Mouse (Mus musculus) MN1 (cell line): Measurements from ENCODE around the gene Vstm5.
"Not testable (repeated sequence)": the region's sequence is repeated elsewhere in the genome, so short reads cannot be mapped to it uniquely, and the experiment has no call there.

ENCODE experiments used
- DNase-seq: peaks from one replicate; pipeline ENCODE4 v3.0.0-alpha.2; 2016; ENCODE audit warnings: low spot score

Vstm5 gene

GRCm38 (mm10) chr9:15261980-15262379 is 23.1 kb downstream of the Vstm5 start:
- DNase-seq, result no peak

DNA sequence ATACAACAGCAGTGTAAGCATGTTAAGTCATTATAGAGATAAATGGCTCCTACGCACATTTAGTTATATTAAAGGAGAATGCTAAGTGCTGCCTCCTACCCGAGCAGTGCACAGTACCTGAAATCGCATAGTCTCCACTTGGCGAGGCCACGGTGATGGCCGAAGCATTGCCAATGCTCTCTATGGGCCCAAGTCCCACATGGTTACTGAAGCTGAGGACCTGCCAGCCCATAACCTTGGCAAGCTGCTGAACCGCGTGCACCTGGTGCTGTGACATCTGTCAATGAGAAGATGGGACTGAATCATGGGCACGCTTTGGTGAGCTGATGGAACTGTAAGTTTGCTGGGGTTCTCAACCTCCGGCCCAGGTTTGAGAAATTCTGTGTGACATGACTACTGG is 24.6 kb downstream of the Vstm5 start:
- no peak for DNase-seq

- DNase-seq, result no peak
These were observed 35.1 kb downstream of the Vstm5 start for GRCm38 (mm10) chr9:15273981-15274380.

GRCm38 (mm10) chr9:15276855-15277254 is 38.0 kb downstream of the Vstm5 start:
- DNase-seq, result no peak

GRCm38 (mm10) chr9:15278343-15278742 is 39.5 kb downstream of the Vstm5 start:
- no peak for DNase-seq

DNA sequence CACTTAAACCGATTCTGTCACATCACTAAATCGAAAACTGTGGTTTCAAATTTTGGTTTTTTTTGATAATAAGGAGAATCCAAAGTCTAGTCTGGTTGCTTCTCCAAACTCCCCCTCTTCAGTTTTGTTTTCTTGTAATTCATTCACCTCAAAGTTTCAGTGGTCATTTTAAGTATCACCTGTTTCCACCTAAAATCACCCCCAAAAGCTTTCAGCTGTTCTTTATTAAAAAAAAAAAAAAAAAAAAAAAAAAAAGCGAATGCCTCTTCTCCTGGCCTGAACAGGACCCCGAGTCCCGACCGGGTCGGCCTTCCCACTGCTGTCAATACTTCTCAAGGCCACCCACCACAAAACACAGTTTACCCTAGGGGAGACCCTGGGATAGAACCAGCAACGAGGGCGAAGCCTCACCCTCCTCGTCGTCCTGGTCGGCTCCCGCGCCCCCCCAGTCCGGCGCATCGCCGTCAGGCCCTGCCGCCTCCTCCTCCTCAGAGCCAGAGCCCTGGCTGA is 40.3 kb downstream of the Vstm5 start:
- DNase-seq, result no peak

GRCm38 (mm10) chr9:15279649-15280490 is 41.0 kb downstream of the Vstm5 start, which contains the start of gene Med17:
TSS of gene Med17 (minus strand) at chr9:15279931.
- peak; percentile 95 for DNase-seq

DNA sequence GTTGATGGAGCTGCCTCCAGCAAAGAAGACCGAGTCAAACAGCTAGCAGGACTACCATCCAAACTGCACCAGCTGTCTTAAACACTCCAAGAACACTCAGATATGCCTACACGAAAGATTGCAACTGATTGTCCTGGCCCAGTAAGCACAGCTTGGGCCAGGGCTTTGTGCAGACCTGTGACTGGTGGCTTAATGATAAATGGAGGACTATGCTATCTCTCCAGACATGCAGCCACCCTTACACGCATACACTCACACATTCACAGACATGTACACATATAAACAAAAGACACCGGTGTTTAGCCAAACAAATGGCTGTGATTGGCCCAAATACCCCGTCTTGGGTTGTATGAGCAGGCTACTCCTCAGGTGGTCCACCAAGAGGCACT is 41.6 kb downstream of the Vstm5 start:
- no peak for DNase-seq

DNA sequence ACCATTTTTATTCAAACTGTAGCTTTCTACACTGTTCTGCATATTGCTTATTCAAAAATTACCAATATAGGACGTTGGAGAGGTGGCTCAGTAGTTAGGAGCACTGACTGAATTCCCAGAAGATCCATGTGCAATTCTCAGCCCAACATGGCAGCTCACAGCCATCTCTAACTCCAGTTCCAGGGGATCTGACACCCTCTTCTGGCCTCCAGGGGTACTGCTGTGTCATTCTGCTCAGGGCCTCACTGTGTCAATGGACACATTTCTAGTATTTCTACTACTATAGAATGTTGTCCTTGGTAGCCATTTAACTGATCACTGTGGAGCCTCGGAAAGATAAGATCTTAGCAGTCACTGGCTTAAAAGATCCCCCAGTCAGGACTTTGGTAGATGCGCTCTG is 46.6 kb downstream of the Vstm5 start:
- no peak for DNase-seq

DNA sequence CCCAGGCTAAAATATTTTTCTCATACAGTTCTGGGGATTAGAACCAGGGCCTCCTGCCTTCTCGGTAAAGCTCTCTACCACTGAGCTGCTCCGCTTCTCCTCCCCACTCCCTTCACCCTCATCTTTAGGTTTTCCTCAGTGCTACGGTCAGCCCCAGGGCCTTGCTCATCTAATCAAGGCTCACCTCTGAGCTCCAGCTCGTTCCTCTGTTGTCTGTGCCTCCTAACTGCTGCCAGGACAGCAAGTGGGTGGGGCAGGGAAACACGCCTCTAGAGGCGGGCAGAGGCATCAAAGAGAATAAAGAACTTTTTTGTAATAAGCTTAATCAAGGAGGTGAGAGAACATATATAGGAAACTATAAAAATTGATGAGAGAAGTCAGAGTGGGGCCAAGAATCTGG is 49.0 kb downstream of the Vstm5 start:
- no peak for DNase-seq

- no peak for DNase-seq
These were observed 49.6 kb downstream of the Vstm5 start for GRCm38 (mm10) chr9:15288402-15288801.

DNA sequence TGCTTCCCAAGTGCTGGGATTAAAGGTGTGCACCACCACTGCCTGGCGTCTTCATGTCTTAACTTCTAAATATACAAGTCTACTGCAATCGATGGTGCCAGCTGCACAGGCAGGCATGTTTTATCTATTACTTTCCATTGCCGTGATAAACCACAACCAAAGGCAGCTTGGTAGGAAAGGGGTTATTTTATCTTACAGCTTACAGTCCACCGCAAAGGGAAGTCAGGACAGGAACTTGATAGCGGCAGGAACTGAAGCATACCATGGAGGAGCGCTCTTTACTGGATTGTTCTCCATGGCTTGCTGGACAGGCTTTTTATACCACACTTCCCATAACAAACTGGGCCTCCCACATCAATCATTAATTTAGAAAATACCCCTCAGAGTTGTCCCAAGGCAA is 50.4 kb downstream of the Vstm5 start:
- DNase-seq, result no peak

GRCm38 (mm10) chr9:15297112-15297511 is 58.3 kb downstream of the Vstm5 start:
- DNase-seq, result no peak

GRCm38 (mm10) chr9:15298451-15298850 is 59.6 kb downstream of the Vstm5 start:
- DNase-seq, result no peak

GRCm38 (mm10) chr9:15300056-15300455 is 61.2 kb downstream of the Vstm5 start:
- DNase-seq, result no peak

GRCm38 (mm10) chr9:15301399-15301798 is 62.6 kb downstream of the Vstm5 start:
- no peak for DNase-seq

DNA sequence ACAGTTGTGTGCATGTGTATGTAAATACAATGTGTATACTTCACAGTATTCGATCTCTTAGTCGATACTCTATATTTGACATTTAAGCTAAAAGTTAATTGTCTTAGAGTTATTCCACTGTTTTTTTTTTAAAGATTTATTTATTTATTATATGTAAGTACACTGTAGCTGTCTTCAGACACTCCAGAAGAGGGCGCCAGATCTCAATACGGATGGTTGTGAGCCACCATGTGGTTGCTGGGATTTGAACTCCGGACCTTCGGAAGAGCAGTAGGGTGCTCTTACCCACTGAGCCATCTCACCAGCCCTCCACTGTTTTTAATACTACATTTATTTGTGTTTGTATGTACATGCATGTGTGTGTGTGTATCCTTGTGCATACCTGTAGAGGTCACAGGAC is 63.2 kb downstream of the Vstm5 start:
- not testable (repeated sequence) for DNase-seq

- no peak for DNase-seq
These were observed 64.0 kb downstream of the Vstm5 start for GRCm38 (mm10) chr9:15302881-15303280.

GRCm38 (mm10) chr9:15305503-15306397 is 66.9 kb downstream of the Vstm5 start, which contains the start of gene Taf1d:
TSS of gene Taf1d (plus strand) at chr9:15306214.
- peak; percentile 93 for DNase-seq

- peak; percentile 11 for DNase-seq
These were observed 67.7 kb downstream of the Vstm5 start, which contains the start of gene 4931406C07Rik for GRCm38 (mm10) chr9:15306398-15307119. TSS of gene 4931406C07Rik (minus strand) at chr9:15306448.

DNA sequence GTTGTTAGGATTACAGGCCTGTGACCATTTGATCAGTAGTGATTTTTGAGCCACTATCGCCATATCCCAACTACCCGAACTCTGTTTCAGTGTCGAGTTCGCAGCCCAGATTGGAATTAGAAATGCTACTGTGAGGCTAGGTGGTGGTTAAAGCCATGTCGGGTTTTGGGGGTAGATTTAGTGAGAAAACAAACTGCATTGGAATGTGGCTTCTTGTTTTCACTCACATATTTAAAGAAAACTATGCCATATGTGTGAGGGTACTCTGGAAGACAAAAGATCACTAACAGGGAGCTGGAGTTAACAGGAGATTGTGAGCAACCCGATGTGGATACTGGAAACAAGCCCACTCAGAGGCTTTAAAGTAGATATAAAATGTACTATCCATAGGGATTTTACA is 68.4 kb downstream of the Vstm5 start:
- DNase-seq, result no peak

DNA sequence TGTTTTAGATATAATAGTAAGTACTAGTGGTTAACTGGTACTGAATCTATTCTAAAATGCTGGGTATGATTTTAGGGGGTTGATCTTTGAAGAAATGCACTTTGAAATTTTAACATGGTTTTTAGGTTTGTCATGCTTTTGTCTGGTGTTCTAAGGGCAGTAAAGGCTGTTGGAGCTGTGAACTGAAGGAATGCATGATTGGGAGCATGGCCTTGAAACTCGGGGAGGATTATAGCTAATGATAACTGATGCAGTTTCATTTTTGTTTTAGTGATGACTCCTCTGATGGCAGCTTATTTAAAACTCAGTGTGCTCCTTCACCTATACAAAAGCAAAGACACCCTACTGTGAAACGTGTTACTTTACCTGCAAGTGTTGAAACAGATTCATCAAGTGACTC is 69.4 kb downstream of the Vstm5 start:
- no peak for DNase-seq
